Mouse (Mus musculus): Measurements from ENCODE around the gene Cdc37. TPM values are rescaled to one million over a fixed set of nuclear protein-coding genes. Genes with fewer than 3 reads are reported as not detected.

The Cdc37 gene
- polyA plus RNA-seq, 1 experiment from 2014 or later: 161 TPM

DNA sequence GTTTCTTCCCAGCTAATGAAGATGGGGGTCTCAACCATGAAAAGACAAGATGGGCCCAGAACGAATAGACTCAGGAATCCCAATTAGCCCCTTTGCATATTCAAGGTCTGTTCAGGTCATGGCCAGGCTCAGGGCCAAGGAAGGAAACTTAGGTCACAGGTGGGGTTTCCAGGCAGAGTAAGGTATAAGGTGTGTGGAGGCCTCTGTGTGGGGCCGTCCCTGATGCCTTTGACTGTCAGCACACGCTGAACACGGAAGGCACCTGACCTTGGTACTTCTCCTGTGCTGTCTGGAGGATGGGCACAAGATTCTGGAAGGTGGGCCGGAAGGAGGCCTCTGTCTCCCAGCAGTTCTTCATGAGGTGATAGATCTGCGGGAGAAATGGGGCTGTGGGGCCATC, 45.0 kb downstream of the Cdc37 start:
- Histone ChIP-seq H3K4me3 (ENCODE audit: low read depth, low read length) (no peak overlapping the region), H3K4me2 (replicated peaks; ENCODE audit: low read depth) (no peak overlapping the region), H3K9ac (ENCODE audit: low read length) (no peak overlapping the region), H3K27me3 (ENCODE audit: control insufficient read depth, insufficient read depth, low read length) (no peaks in the 10 kb centered on the region), H3K4me1 (replicated peaks; ENCODE audit: control insufficient read depth, insufficient read depth) (no peaks in the 10 kb centered on the region), H3K27ac (replicated peaks) (no peak overlapping the region), H3K9me3 (ENCODE audit: control insufficient read depth, low read length) (no peaks in the 10 kb centered on the region), H3K36me3 (ENCODE audit: control insufficient read depth, insufficient read depth, low read length) (no peaks in the 10 kb centered on the region; the same call in 1 of the 2 replicates)
- no peak for DNase-seq (ENCODE audit: low spot score)
- ATAC-seq (ENCODE audit: low FRiP score, low TSS enrichment): no peak
- WGBS: 79% methylated on average over 6 of the region's 6 CpGs
- TF ChIP-seq EP300 (optimal IDR thresholded peaks at IDR 0.05) (no peak), CTCF (IDR thresholded peaks at IDR 0.05; ENCODE audit: low read depth) (no peak)

DNA sequence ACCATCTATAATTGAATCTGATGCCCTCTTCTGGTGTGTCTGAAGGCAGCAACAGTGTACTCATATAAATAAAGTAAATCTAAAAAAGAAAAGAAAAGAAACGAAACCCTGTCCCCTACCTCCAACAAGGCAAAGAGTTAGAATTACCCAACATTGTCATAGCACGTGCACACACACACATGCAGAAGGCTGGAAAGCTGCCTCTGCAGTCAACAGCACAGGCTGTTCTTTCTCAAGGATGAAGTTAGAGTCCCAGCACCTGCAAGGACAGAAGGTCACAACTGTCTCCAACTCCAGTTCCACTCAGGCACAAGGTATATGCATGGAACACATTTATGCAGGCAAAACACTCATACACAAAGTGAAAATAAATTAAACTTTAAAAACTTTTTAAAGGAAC, 47.7 kb downstream of the Cdc37 start:
- H3K27ac ChIP-seq (replicated peaks): no peak overlapping the region
- DNase-seq (ENCODE audit: low spot score): no peak
- no peak overlapping the region for H3K4me2 ChIP-seq (replicated peaks; ENCODE audit: low read depth)
- 81% methylated on average over 2 of the region's 2 CpGs for WGBS
- no peak overlapping the region for H3K4me3 ChIP-seq (ENCODE audit: low read depth, low read length)
- no peak overlapping the region for H3K9ac ChIP-seq (ENCODE audit: low read length)
- no peak for TF ChIP-seq CTCF (IDR thresholded peaks at IDR 0.05; ENCODE audit: low read depth)
- no peak for TF ChIP-seq EP300 (optimal IDR thresholded peaks at IDR 0.05)
- H3K27me3 ChIP-seq (ENCODE audit: control insufficient read depth, insufficient read depth, low read length): no peaks in the 10 kb centered on the region
- H3K4me1 ChIP-seq (replicated peaks; ENCODE audit: control insufficient read depth, insufficient read depth): no peaks in the 10 kb centered on the region
- no peak for ATAC-seq (ENCODE audit: low FRiP score, low TSS enrichment)
- no peaks in the 10 kb centered on the region for H3K36me3 ChIP-seq (ENCODE audit: control insufficient read depth, insufficient read depth, low read length)
- H3K9me3 ChIP-seq (ENCODE audit: control insufficient read depth, low read length): no peaks in the 10 kb centered on the region

DNA sequence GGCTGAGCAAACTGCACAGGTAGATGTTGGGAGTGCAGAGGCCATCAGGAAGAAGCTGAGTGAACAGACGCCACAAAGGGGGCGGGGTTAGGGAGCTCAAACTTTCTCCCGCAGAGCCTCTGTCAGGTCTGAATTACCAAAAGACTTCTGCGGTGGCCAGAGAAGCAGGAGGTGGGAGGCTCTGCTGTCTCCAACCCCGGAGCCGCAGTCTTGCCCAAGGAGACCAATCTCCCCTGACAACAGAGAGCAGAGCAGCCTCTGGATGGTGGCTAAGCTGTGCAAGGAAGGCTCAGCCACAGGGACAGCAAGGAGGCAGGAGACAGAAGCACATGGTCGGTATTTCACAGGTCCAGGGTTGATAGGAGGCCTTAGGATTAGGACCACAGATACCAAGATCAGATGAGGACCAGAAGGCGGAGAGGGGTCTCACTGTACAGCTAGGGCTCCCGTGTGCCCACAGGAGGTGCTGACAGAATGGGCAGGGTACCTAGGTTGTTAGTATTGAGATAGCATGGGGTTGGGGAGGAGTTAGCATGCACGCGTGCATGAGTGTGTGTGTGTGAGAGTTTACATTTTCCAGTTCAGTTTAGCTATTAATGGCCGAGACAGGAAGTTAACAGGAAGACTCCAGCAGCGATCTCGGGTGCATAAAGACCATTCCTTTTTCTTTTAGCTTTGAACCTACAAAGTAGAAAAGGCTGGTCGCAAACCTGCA, 49.2 kb downstream of the Cdc37 start:
- Histone ChIP-seq H3K27me3 (ENCODE audit: control insufficient read depth, insufficient read depth, low read length) (no peaks in the 10 kb centered on the region), H3K4me2 (replicated peaks; ENCODE audit: low read depth) (no peak overlapping the region), H3K9ac (ENCODE audit: low read length) (no peak overlapping the region; the same call in 1 of the 2 replicates), H3K4me3 (ENCODE audit: low read depth, low read length) (no peak overlapping the region), H3K27ac (replicated peaks) (no peak overlapping the region), H3K36me3 (ENCODE audit: control insufficient read depth, insufficient read depth, low read length) (no peaks in the 10 kb centered on the region), H3K9me3 (ENCODE audit: control insufficient read depth, low read length) (no peaks in the 10 kb centered on the region), H3K4me1 (replicated peaks; ENCODE audit: control insufficient read depth, insufficient read depth) (no peaks in the 10 kb centered on the region)
- 35% methylated on average over 15 of the region's 15 CpGs for WGBS
- no peak for ATAC-seq (ENCODE audit: low FRiP score, low TSS enrichment)
- no peak for DNase-seq (ENCODE audit: low spot score)
- TF ChIP-seq CTCF (IDR thresholded peaks at IDR 0.05; ENCODE audit: low read depth) (no peak), EP300 (optimal IDR thresholded peaks at IDR 0.05) (no peak)

DNA sequence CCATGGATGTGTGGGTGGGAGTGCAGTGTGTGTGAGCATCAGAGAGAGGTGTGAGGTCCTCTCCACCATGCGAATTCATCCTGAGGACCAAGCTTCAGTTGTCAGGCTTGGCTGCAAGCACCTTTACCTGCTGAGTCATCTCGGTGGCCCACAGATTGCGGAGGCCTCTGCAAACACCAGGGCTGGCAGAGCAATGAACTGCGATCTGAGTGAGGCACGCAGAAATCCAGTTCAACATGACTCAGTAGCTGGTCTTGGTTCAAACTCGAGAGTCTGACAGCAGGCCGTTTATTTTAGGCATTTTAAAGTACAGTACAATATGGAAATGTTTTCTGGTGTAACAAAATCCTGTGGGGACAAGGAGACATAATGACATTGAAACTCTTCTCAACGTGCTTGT, 52.0 kb downstream of the Cdc37 start:
- Histone ChIP-seq H3K4me1 (replicated peaks; ENCODE audit: control insufficient read depth, insufficient read depth) (no peaks in the 10 kb centered on the region), H3K9ac (ENCODE audit: low read length) (no peak overlapping the region), H3K4me2 (replicated peaks; ENCODE audit: low read depth) (no peak overlapping the region), H3K4me3 (ENCODE audit: low read depth, low read length) (no peak overlapping the region), H3K27me3 (ENCODE audit: control insufficient read depth, insufficient read depth, low read length) (no peaks in the 10 kb centered on the region), H3K9me3 (ENCODE audit: control insufficient read depth, low read length) (no peaks in the 10 kb centered on the region), H3K36me3 (ENCODE audit: control insufficient read depth, insufficient read depth, low read length) (no peaks in the 10 kb centered on the region), H3K27ac (replicated peaks) (no peak overlapping the region)
- peak; percentile 76 for DNase-seq (ENCODE audit: low spot score)
- ATAC-seq (ENCODE audit: low FRiP score, low TSS enrichment): peak; percentile 82
- 48% methylated on average over 8 of the region's 8 CpGs for whole genome bisulfite sequencing
- TF ChIP-seq CTCF (IDR thresholded peaks at IDR 0.05; ENCODE audit: low read depth): no peak
- no peak for TF ChIP-seq EP300 (optimal IDR thresholded peaks at IDR 0.05)

DNA sequence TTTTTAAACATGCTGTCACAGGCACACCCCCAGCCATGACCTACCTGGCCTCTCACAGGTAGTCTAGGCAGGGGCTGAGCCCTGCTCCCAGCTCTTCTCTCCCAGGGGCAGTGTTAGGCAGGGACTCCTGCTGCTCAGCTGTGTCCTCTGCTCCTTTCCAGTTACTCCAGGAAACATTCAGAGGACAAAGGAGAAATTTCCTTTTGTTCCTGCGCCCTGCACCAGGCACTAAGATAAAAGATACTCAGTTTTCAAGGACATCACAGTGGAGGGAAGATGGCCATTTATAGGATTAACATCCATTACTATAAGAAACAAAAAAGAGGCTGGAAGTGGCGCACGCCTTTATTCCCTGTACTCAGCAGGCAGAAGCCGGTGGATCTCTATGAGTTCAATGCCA, 53.8 kb downstream of the Cdc37 start:
- H3K9me3 ChIP-seq (ENCODE audit: control insufficient read depth, low read length): no peaks in the 10 kb centered on the region
- no peak overlapping the region for H3K4me2 ChIP-seq (replicated peaks; ENCODE audit: low read depth)
- 91% methylated on average over 4 of the region's 4 CpGs for WGBS
- DNase-seq (ENCODE audit: low spot score) (no peak), ATAC-seq (ENCODE audit: low FRiP score, low TSS enrichment) (no peak)
- H3K27me3 ChIP-seq (ENCODE audit: control insufficient read depth, insufficient read depth, low read length): no peaks in the 10 kb centered on the region
- no peak overlapping the region for H3K4me3 ChIP-seq (ENCODE audit: low read depth, low read length)
- H3K9ac ChIP-seq (ENCODE audit: low read length): no peak overlapping the region
- no peak overlapping the region for H3K27ac ChIP-seq (replicated peaks)
- no peaks in the 10 kb centered on the region for H3K36me3 ChIP-seq (ENCODE audit: control insufficient read depth, insufficient read depth, low read length)
- H3K4me1 ChIP-seq (replicated peaks; ENCODE audit: control insufficient read depth, insufficient read depth): no peaks in the 10 kb centered on the region
- no peak for TF ChIP-seq EP300 (optimal IDR thresholded peaks at IDR 0.05)
- TF ChIP-seq CTCF (IDR thresholded peaks at IDR 0.05; ENCODE audit: low read depth): no peak

DNA sequence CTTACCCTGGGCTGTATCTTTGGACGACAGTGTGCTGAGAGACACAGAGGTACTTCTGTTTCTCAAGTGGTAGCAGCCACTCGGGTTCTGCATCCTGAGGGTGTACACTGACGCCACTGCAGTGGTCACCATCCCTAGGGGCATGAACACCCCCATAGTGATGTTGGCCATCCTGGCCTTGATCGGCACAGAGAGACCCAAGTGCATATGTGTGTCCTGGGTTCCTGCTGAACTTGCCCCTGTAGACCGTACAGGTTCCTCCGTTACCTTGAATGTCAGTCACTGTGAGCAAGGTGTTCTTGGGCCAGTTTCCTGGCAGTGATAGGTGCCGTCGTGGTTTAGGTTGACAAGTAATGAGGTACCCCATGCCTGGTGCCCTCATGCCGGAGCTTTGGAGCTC, 56.4 kb downstream of the Cdc37 start:
- no peak for TF ChIP-seq CTCF (IDR thresholded peaks at IDR 0.05; ENCODE audit: low read depth)
- TF ChIP-seq EP300 (optimal IDR thresholded peaks at IDR 0.05): no peak
- no peak overlapping the region for H3K27ac ChIP-seq (replicated peaks)
- H3K9ac ChIP-seq (ENCODE audit: low read length): no peak overlapping the region
- no peak overlapping the region for H3K4me3 ChIP-seq (ENCODE audit: low read depth, low read length)
- H3K27me3 ChIP-seq (ENCODE audit: control insufficient read depth, insufficient read depth, low read length): no peaks in the 10 kb centered on the region
- H3K9me3 ChIP-seq (ENCODE audit: control insufficient read depth, low read length): no peaks in the 10 kb centered on the region
- no peak for DNase-seq (ENCODE audit: low spot score)
- no peak overlapping the region for H3K4me2 ChIP-seq (replicated peaks; ENCODE audit: low read depth)
- H3K36me3 ChIP-seq (ENCODE audit: control insufficient read depth, insufficient read depth, low read length): 0 out of 2 replicates have a peak, but pooled peaks cover 1% of the 10 kb centered on the region
- ATAC-seq (ENCODE audit: low FRiP score, low TSS enrichment): no peak
- 90% methylated on average over 9 of the region's 9 CpGs for WGBS
- H3K4me1 ChIP-seq (replicated peaks; ENCODE audit: control insufficient read depth, insufficient read depth): no peaks in the 10 kb centered on the region

Data from stomach, postnatal 0 days (tissue).